Mouse (Mus musculus): ENCODE results near the gene Foxc1. TPM values are rescaled to one million over a fixed set of nuclear protein-coding genes. Genes with fewer than 3 reads are reported as not detected.

Gene Foxc1
- total and polyA plus RNA-seq, 3 experiments: not detected

GRCm38 (mm10) chr13:31818337-31818736 is 11.9 kb downstream of the Foxc1 start:
- H3K79me2 ChIP-seq (replicated peaks; ENCODE audit: control insufficient read depth, extremely low read depth, insufficient read depth, poor library complexity, severe bottlenecking): no peaks in the 10 kb centered on the region
- H3K9ac ChIP-seq (ENCODE audit: insufficient read depth, low read depth): no peak overlapping the region
- H3K27ac ChIP-seq (ENCODE audit: insufficient read depth, low read depth): no peak overlapping the region
- H3K4me1 ChIP-seq (ENCODE audit: control insufficient read depth in 1 of 2, insufficient read depth in 2 of 2): peaks cover 0 to 13% of the 10 kb centered on the region in 2 experiments; a peak in 2 of 4 replicates
- no peak overlapping the region for H3K4me2 ChIP-seq (ENCODE audit: insufficient read depth, low read depth, poor library complexity, severe bottlenecking)
- no peak overlapping the region for H3K4me3 ChIP-seq (replicated peaks in 1 of 3; ENCODE audit: low read depth in 2 of 3, low read length in 2 of 3, poor library complexity in 1 of 3)
- no peak for DNase-seq (ENCODE audit: extremely low read depth)
- H3K36me3 ChIP-seq (replicated peaks in 1 of 2; ENCODE audit: control insufficient read depth in 1 of 2, insufficient read depth in 1 of 2, low read length in 1 of 2): peaks cover 0 to 5% of the 10 kb centered on the region in 2 experiments
- no peaks in the 10 kb centered on the region for H3K9me3 ChIP-seq (replicated peaks; ENCODE audit: low read length)
- dilution Hi-C loops (cut with MboI; ENCODE audit: extremely low pct_ligation_motif_present, extremely low pct_unique_long_range_greater_than_20kb, low sequenced_read_pairs) (no loop called here), in situ Hi-C loops (cut with MboI; ENCODE audit: low pct_ligation_motif_present, low pct_unique_long_range_greater_than_20kb, low sequenced_read_pairs) (loop anchor here (25.0 kb wide), 1 partner anchor 394 kb away; no protein-coding TSS in a partner anchor)
- H3K27me3 ChIP-seq (replicated peaks): no peaks in the 10 kb centered on the region
- TF ChIP-seq UBTF (IDR thresholded peaks at IDR 0.05; ENCODE audit: low read depth, low read length) (no peak), TBP (conservative IDR thresholded peaks at IDR 0.05; ENCODE audit: low read depth, low read length) (no peak)

DNA sequence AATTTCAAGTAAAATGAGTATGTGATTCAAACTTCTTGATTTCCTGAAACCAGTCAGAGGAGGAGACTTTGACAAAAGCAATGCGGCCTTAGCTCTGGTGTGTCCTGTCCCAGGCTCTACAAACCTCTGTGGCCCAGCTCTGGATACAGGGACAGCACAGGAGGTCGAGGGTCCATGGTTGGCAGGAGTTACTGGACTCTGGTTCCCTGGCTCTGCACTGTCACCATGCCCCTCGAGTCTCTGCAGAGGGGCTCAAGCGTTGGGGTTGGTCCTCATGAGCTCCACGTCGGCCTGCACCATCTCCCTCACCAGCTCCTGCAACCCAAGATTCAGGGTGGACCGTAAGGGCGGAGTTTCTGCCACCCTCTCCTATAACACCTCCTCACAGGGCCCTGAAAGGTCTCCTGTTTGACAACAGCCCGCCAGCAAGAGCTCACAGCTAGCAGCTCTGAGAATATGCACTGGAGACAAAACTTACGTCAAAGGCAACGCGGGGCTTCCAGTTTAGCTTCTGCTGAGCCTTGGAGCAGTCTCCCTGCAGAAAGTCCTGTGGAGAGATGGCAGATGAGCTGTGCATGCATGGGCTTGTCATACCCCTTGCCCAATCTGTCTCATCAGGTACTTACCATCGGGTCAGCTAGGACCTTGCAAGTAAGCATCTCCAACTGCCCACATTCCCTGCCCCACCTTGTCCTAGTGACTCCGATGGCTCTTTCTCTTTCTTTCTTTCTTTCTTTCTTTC is 13.4 kb downstream of the Foxc1 start:
- H3K4me1 ChIP-seq (ENCODE audit: control insufficient read depth in 1 of 2, insufficient read depth in 2 of 2): peaks cover 0 to 13% of the 10 kb centered on the region in 2 experiments; a peak in 2 of 4 replicates
- no peak overlapping the region for H3K4me3 ChIP-seq (replicated peaks in 1 of 3; ENCODE audit: low read depth in 2 of 3, low read length in 2 of 3, poor library complexity in 1 of 3)
- H3K27me3 ChIP-seq (replicated peaks): no peaks in the 10 kb centered on the region
- no peak overlapping the region for H3K4me2 ChIP-seq (ENCODE audit: insufficient read depth, low read depth, poor library complexity, severe bottlenecking)
- dilution Hi-C loops (cut with MboI; ENCODE audit: extremely low pct_ligation_motif_present, extremely low pct_unique_long_range_greater_than_20kb, low sequenced_read_pairs): no loop called here
- H3K27ac ChIP-seq (ENCODE audit: insufficient read depth, low read depth): no peak overlapping the region
- in situ Hi-C loops (cut with MboI; ENCODE audit: low pct_ligation_motif_present, low pct_unique_long_range_greater_than_20kb, low sequenced_read_pairs): loop anchor here (25.0 kb wide), 1 partner anchor 392 kb away; no protein-coding TSS in a partner anchor
- no peak for DNase-seq (ENCODE audit: extremely low read depth)
- no peaks in the 10 kb centered on the region for H3K79me2 ChIP-seq (replicated peaks; ENCODE audit: control insufficient read depth, extremely low read depth, insufficient read depth, poor library complexity, severe bottlenecking)
- H3K9me3 ChIP-seq (replicated peaks; ENCODE audit: low read length): no peaks in the 10 kb centered on the region
- TF ChIP-seq MXI1 (IDR thresholded peaks at IDR 0.05; ENCODE audit: low read depth, low read length) (no peak), USF2 (conservative IDR thresholded peaks at IDR 0.05; ENCODE audit: low read depth, low read length) (no peak), SMC3 (IDR thresholded peaks at IDR 0.05; ENCODE audit: low read depth, low read length) (no peak), ZC3H11A (IDR thresholded peaks at IDR 0.05; ENCODE audit: low read depth, low read length) (no peak)
- H3K9ac ChIP-seq (ENCODE audit: insufficient read depth, low read depth): no peak overlapping the region
- H3K36me3 ChIP-seq (replicated peaks in 1 of 2; ENCODE audit: control insufficient read depth in 1 of 2, insufficient read depth in 1 of 2, low read length in 1 of 2): peaks cover 0 to 5% of the 10 kb centered on the region in 2 experiments

GRCm38 (mm10) chr13:31820587-31821017 is 14.2 kb downstream of the Foxc1 start:
- H3K9ac ChIP-seq (ENCODE audit: insufficient read depth, low read depth): no peak overlapping the region
- TF ChIP-seq TBP (conservative IDR thresholded peaks at IDR 0.05; ENCODE audit: low read depth, low read length) (no peak), CHD2 (IDR thresholded peaks at IDR 0.05; ENCODE audit: low read length) (no peak), MXI1 (IDR thresholded peaks at IDR 0.05; ENCODE audit: low read depth, low read length) (no peak), GABPA (IDR thresholded peaks at IDR 0.05; ENCODE audit: insufficient replicate concordance, low read depth, low read length) (no peak), EP300 (IDR thresholded peaks at IDR 0.05; ENCODE audit: low read length) (no peak), PAX5 (IDR thresholded peaks at IDR 0.05; ENCODE audit: low read length) (no peak), RCOR1 (conservative IDR thresholded peaks at IDR 0.05; ENCODE audit: low read depth, low read length) (no peak), HCFC1 (IDR thresholded peaks at IDR 0.05; ENCODE audit: low read depth, low read length) (no peak), CHD1 (IDR thresholded peaks at IDR 0.05; ENCODE audit: low read depth, low read length) (no peak), ZNF384 (IDR thresholded peaks at IDR 0.05; ENCODE audit: low read depth, low read length) (no peak), UBTF (IDR thresholded peaks at IDR 0.05; ENCODE audit: low read depth, low read length) (no peak), ZMIZ1 (IDR thresholded peaks at IDR 0.05; ENCODE audit: low read depth, low read length) (no peak), USF2 (conservative IDR thresholded peaks at IDR 0.05; ENCODE audit: low read depth, low read length) (no peak), POLR2AphosphoS2 (IDR thresholded peaks at IDR 0.05; ENCODE audit: low read depth, low read length) (no peak), ZKSCAN1 (IDR thresholded peaks at IDR 0.05; ENCODE audit: borderline replicate concordance, low read depth, low read length) (no peak), SIN3A (IDR thresholded peaks at IDR 0.05; ENCODE audit: low read length) (no peak), MAX (IDR thresholded peaks at IDR 0.05; ENCODE audit: low read length) (no peak), SMC3 (IDR thresholded peaks at IDR 0.05; ENCODE audit: low read depth, low read length) (no peak), E2F4 (IDR thresholded peaks at IDR 0.05; ENCODE audit: insufficient replicate concordance, low read depth, low read length) (no peak), NELFE (IDR thresholded peaks at IDR 0.05; ENCODE audit: low read depth, low read length) (no peak)
- no peak overlapping the region for H3K27ac ChIP-seq (ENCODE audit: insufficient read depth, low read depth)
- no peak overlapping the region for H3K4me2 ChIP-seq (ENCODE audit: insufficient read depth, low read depth, poor library complexity, severe bottlenecking)
- H3K27me3 ChIP-seq (replicated peaks): no peaks in the 10 kb centered on the region
- no peaks in the 10 kb centered on the region for H3K79me2 ChIP-seq (replicated peaks; ENCODE audit: control insufficient read depth, extremely low read depth, insufficient read depth, poor library complexity, severe bottlenecking)
- no peak overlapping the region for H3K4me3 ChIP-seq (replicated peaks in 1 of 3; ENCODE audit: low read depth in 2 of 3, low read length in 2 of 3, poor library complexity in 1 of 3)
- peaks cover 0 to 13% of the 10 kb centered on the region in 2 experiments; a peak in 2 of 4 replicates for H3K4me1 ChIP-seq (ENCODE audit: control insufficient read depth in 1 of 2, insufficient read depth in 2 of 2)
- dilution Hi-C loops (cut with MboI; ENCODE audit: extremely low pct_ligation_motif_present, extremely low pct_unique_long_range_greater_than_20kb, low sequenced_read_pairs) (no loop called here), in situ Hi-C loops (cut with MboI; ENCODE audit: low pct_ligation_motif_present, low pct_unique_long_range_greater_than_20kb, low sequenced_read_pairs) (loop anchor here (25.0 kb wide), 1 partner anchor 392 kb away; no protein-coding TSS in a partner anchor)
- H3K36me3 ChIP-seq (replicated peaks in 1 of 2; ENCODE audit: control insufficient read depth in 1 of 2, insufficient read depth in 1 of 2, low read length in 1 of 2): peaks cover 0 to 5% of the 10 kb centered on the region in 2 experiments
- peak; percentile 8 for DNase-seq (ENCODE audit: extremely low read depth)
- H3K9me3 ChIP-seq (replicated peaks; ENCODE audit: low read length): no peaks in the 10 kb centered on the region

Data from CH12.LX (cell line).